Mouse (Mus musculus): ENCODE data around the gene Vps9d1. TPM values are rescaled to one million over a fixed set of nuclear protein-coding genes. Genes with fewer than 3 reads are reported as not detected.
"Not testable (repeated sequence)": the region's sequence is repeated elsewhere in the genome, so short reads cannot be mapped to it uniquely, and the experiment has no call there.

Vps9d1 gene
- polyA plus RNA-seq, 1 experiment from 2014 or later, result 65.8 TPM

- H3K36me3 ChIP-seq (ENCODE audit: control insufficient read depth, insufficient read depth, low read length), result no peaks in the 10 kb centered on the region
- ATAC-seq (ENCODE audit: low read depth), result no peak
- no peak overlapping the region for H3K27ac ChIP-seq (ENCODE audit: low read depth, low read length)
- H3K27me3 ChIP-seq (ENCODE audit: control insufficient read depth, insufficient read depth, low read length), result no peaks in the 10 kb centered on the region
- WGBS, result 91% methylated on average over 7 of the region's 7 CpGs
- no peaks in the 10 kb centered on the region for H3K4me1 ChIP-seq (ENCODE audit: control insufficient read depth, insufficient read depth, low read length)
- H3K9ac ChIP-seq (replicated peaks; ENCODE audit: low read depth, low read length), result no peak overlapping the region
- no peak overlapping the region for H3K4me2 ChIP-seq (ENCODE audit: low read depth, low read length)
- no peak overlapping the region for H3K4me3 ChIP-seq (ENCODE audit: low read depth, low read length)
- no peaks in the 10 kb centered on the region for H3K9me3 ChIP-seq (ENCODE audit: control insufficient read depth, low read length)
Observed at GRCm38 (mm10) chr8:123283991-123284390, 29.8 kb upstream of the Vps9d1 start.

- H3K4me1 ChIP-seq (ENCODE audit: control insufficient read depth, insufficient read depth, low read length); H3K36me3 ChIP-seq (ENCODE audit: control insufficient read depth, insufficient read depth, low read length); H3K9me3 ChIP-seq (ENCODE audit: control insufficient read depth, low read length); H3K9ac ChIP-seq (replicated peaks; ENCODE audit: low read depth, low read length); H3K27ac ChIP-seq (ENCODE audit: low read depth, low read length); H3K4me3 ChIP-seq (ENCODE audit: low read depth, low read length); ATAC-seq (ENCODE audit: low read depth); H3K27me3 ChIP-seq (ENCODE audit: control insufficient read depth, insufficient read depth, low read length); H3K4me2 ChIP-seq (ENCODE audit: low read depth, low read length): not testable (repeated sequence)
- whole genome bisulfite sequencing, result 89% methylated on average over 5 of the region's 6 CpGs
Observed at GRCm38 (mm10) chr8:123282994-123283393, 28.8 kb upstream of the Vps9d1 start.

- Histone ChIP-seq H3K27ac (ENCODE audit: low read depth, low read length) (no peak overlapping the region), H3K9me3 (ENCODE audit: control insufficient read depth, low read length) (no peaks in the 10 kb centered on the region), H3K4me3 (ENCODE audit: low read depth, low read length) (no peak overlapping the region), H3K4me2 (ENCODE audit: low read depth, low read length) (no peak overlapping the region), H3K36me3 (ENCODE audit: control insufficient read depth, insufficient read depth, low read length) (no peaks in the 10 kb centered on the region), H3K27me3 (ENCODE audit: control insufficient read depth, insufficient read depth, low read length) (no peaks in the 10 kb centered on the region), H3K9ac (replicated peaks; ENCODE audit: low read depth, low read length) (no peak overlapping the region), H3K4me1 (ENCODE audit: control insufficient read depth, insufficient read depth, low read length) (no peaks in the 10 kb centered on the region)
- ATAC-seq (ENCODE audit: low read depth), result no peak
- 87% methylated on average over 13 of the region's 13 CpGs for WGBS
Observed at GRCm38 (mm10) chr8:123280302-123281094, 26.4 kb upstream of the Vps9d1 start.

- ATAC-seq (ENCODE audit: low read depth), result no peak
- 94% methylated on average over 4 of the region's 4 CpGs for WGBS
Observed at GRCm38 (mm10) chr8:123279828-123280227, 25.7 kb upstream of the Vps9d1 start.

GRCm38 (mm10) chr8:123278445-123278844, 24.3 kb upstream of the Vps9d1 start:
- Histone ChIP-seq H3K4me1 (ENCODE audit: control insufficient read depth, insufficient read depth, low read length) (no peaks in the 10 kb centered on the region), H3K4me2 (ENCODE audit: low read depth, low read length) (no peak overlapping the region), H3K4me3 (ENCODE audit: low read depth, low read length) (no peak overlapping the region), H3K9me3 (ENCODE audit: control insufficient read depth, low read length) (no peaks in the 10 kb centered on the region), H3K36me3 (ENCODE audit: control insufficient read depth, insufficient read depth, low read length) (no peaks in the 10 kb centered on the region), H3K27me3 (ENCODE audit: control insufficient read depth, insufficient read depth, low read length) (no peaks in the 10 kb centered on the region), H3K27ac (ENCODE audit: low read depth, low read length) (no peak overlapping the region), H3K9ac (replicated peaks; ENCODE audit: low read depth, low read length) (no peak overlapping the region)
- no peak for ATAC-seq (ENCODE audit: low read depth)
- WGBS, result 79% methylated on average over 7 of the region's 7 CpGs

More at GRCm38 (mm10) chr8:123279828-123280227, 25.7 kb upstream of the Vps9d1 start:
- Histone ChIP-seq H3K4me3 (ENCODE audit: low read depth, low read length) (no peak overlapping the region), H3K27ac (ENCODE audit: low read depth, low read length) (no peak overlapping the region), H3K27me3 (ENCODE audit: control insufficient read depth, insufficient read depth, low read length) (no peaks in the 10 kb centered on the region), H3K9me3 (ENCODE audit: control insufficient read depth, low read length) (no peaks in the 10 kb centered on the region), H3K9ac (replicated peaks; ENCODE audit: low read depth, low read length) (no peak overlapping the region), H3K36me3 (ENCODE audit: control insufficient read depth, insufficient read depth, low read length) (no peaks in the 10 kb centered on the region), H3K4me1 (ENCODE audit: control insufficient read depth, insufficient read depth, low read length) (no peaks in the 10 kb centered on the region), H3K4me2 (ENCODE audit: low read depth, low read length) (no peak overlapping the region)

- peaks cover 2% of the 10 kb centered on the region for H3K36me3 ChIP-seq (ENCODE audit: control insufficient read depth, insufficient read depth, low read length)
- no peak overlapping the region for H3K9ac ChIP-seq (replicated peaks; ENCODE audit: low read depth, low read length)
- H3K27ac ChIP-seq (ENCODE audit: low read depth, low read length), result no peak overlapping the region
- no peaks in the 10 kb centered on the region for H3K27me3 ChIP-seq (ENCODE audit: control insufficient read depth, insufficient read depth, low read length)
- no peak overlapping the region for H3K4me2 ChIP-seq (ENCODE audit: low read depth, low read length)
- H3K4me3 ChIP-seq (ENCODE audit: low read depth, low read length), result no peak overlapping the region
- no peaks in the 10 kb centered on the region for H3K9me3 ChIP-seq (ENCODE audit: control insufficient read depth, low read length)
- 94% methylated on average over 12 of the region's 12 CpGs for WGBS
- ATAC-seq (ENCODE audit: low read depth), result no peak
- no peaks in the 10 kb centered on the region for H3K4me1 ChIP-seq (ENCODE audit: control insufficient read depth, insufficient read depth, low read length)
Observed at GRCm38 (mm10) chr8:123275096-123275495, 20.9 kb upstream of the Vps9d1 start.

GRCm38 (mm10) chr8:123274447-123274846, 20.3 kb upstream of the Vps9d1 start:
- WGBS, result 95% methylated on average over 5 of the region's 5 CpGs
- Histone ChIP-seq H3K4me2 (ENCODE audit: low read depth, low read length) (no peak overlapping the region), H3K27me3 (ENCODE audit: control insufficient read depth, insufficient read depth, low read length) (no peaks in the 10 kb centered on the region), H3K9me3 (ENCODE audit: control insufficient read depth, low read length) (no peaks in the 10 kb centered on the region), H3K36me3 (ENCODE audit: control insufficient read depth, insufficient read depth, low read length) (peaks cover 8% of the 10 kb centered on the region), H3K9ac (replicated peaks; ENCODE audit: low read depth, low read length) (no peak overlapping the region), H3K4me1 (ENCODE audit: control insufficient read depth, insufficient read depth, low read length) (no peaks in the 10 kb centered on the region), H3K27ac (ENCODE audit: low read depth, low read length) (no peak overlapping the region), H3K4me3 (ENCODE audit: low read depth, low read length) (no peak overlapping the region)
- ATAC-seq (ENCODE audit: low read depth), result no peak

GRCm38 (mm10) chr8:123271901-123272300, 17.8 kb upstream of the Vps9d1 start:
- H3K4me1 ChIP-seq (ENCODE audit: control insufficient read depth, insufficient read depth, low read length), result no peaks in the 10 kb centered on the region
- H3K4me3 ChIP-seq (ENCODE audit: low read depth, low read length), result no peak overlapping the region
- no peak overlapping the region for H3K9ac ChIP-seq (replicated peaks; ENCODE audit: low read depth, low read length)
- H3K36me3 ChIP-seq (ENCODE audit: control insufficient read depth, insufficient read depth, low read length), result peaks cover 30% of the 10 kb centered on the region
- no peaks in the 10 kb centered on the region for H3K27me3 ChIP-seq (ENCODE audit: control insufficient read depth, insufficient read depth, low read length)
- no peak overlapping the region for H3K27ac ChIP-seq (ENCODE audit: low read depth, low read length)
- H3K9me3 ChIP-seq (ENCODE audit: control insufficient read depth, low read length), result no peaks in the 10 kb centered on the region
- 79% methylated on average over 4 of the region's 4 CpGs for WGBS
- no peak overlapping the region for H3K4me2 ChIP-seq (ENCODE audit: low read depth, low read length)
- ATAC-seq (ENCODE audit: low read depth), result no peak

GRCm38 (mm10) chr8:123271147-123271546, 17.0 kb upstream of the Vps9d1 start:
- H3K4me1 ChIP-seq (ENCODE audit: control insufficient read depth, insufficient read depth, low read length), result no peaks in the 10 kb centered on the region
- H3K36me3 ChIP-seq (ENCODE audit: control insufficient read depth, insufficient read depth, low read length), result peaks cover 37% of the 10 kb centered on the region
- no peak overlapping the region for H3K4me3 ChIP-seq (ENCODE audit: low read depth, low read length)
- 91% methylated on average over 10 of the region's 10 CpGs for WGBS
- ATAC-seq (ENCODE audit: low read depth), result no peak
- H3K9me3 ChIP-seq (ENCODE audit: control insufficient read depth, low read length), result no peaks in the 10 kb centered on the region
- H3K9ac ChIP-seq (replicated peaks; ENCODE audit: low read depth, low read length), result no peak overlapping the region
- H3K27ac ChIP-seq (ENCODE audit: low read depth, low read length), result no peak overlapping the region
- H3K4me2 ChIP-seq (ENCODE audit: low read depth, low read length), result no peak overlapping the region
- no peaks in the 10 kb centered on the region for H3K27me3 ChIP-seq (ENCODE audit: control insufficient read depth, insufficient read depth, low read length)
